Mouse (Mus musculus): ENCODE results near the gene Pard6a. TPM values are rescaled to one million over a fixed set of nuclear protein-coding genes. Genes with fewer than 3 reads are reported as not detected.

Pard6a gene
- polyA plus RNA-seq, 1 experiment from 2014 or later = 13.9 TPM

Other genes with a start within 250 kb of the Pard6a start
- gene Tppp3, start 229.6 kb upstream of the Pard6a start, polyA plus RNA-seq (2015; fragmentation: Nextera tagmentation; extraction: Ambion mirVana) = 27.5 and 39.8 TPM in 2 replicates
- gene Zdhhc1, start 204.2 kb upstream of the Pard6a start, polyA plus RNA-seq (2015; fragmentation: Nextera tagmentation; extraction: Ambion mirVana) = 23.2 and 30.7 TPM in 2 replicates
- gene Hsd11b2, start 182.4 kb upstream of the Pard6a start, polyA plus RNA-seq (2015; fragmentation: Nextera tagmentation; extraction: Ambion mirVana) = 0.15 and 0.58 TPM in 2 replicates
- gene Atp6v0d1, start 135.1 kb upstream of the Pard6a start, polyA plus RNA-seq (2015; fragmentation: Nextera tagmentation; extraction: Ambion mirVana) = 50.0 and 63.3 TPM in 2 replicates
- 27.9 and 36.5 TPM in 2 replicates for gene Ripor1, start 95.9 kb upstream of the Pard6a start, polyA plus RNA-seq (2015; fragmentation: Nextera tagmentation; extraction: Ambion mirVana)
- gene Ctcf, start 64.6 kb upstream of the Pard6a start, polyA plus RNA-seq (2015; fragmentation: Nextera tagmentation; extraction: Ambion mirVana) = 64.5 and 77.1 TPM in 2 replicates
- gene Agrp, start 63.8 kb upstream of the Pard6a start, polyA plus RNA-seq (2015; fragmentation: Nextera tagmentation; extraction: Ambion mirVana) = 0.24 and 0.29 TPM in 2 replicates
- gene Carmil2, start 14.9 kb upstream of the Pard6a start, polyA plus RNA-seq (2015; fragmentation: Nextera tagmentation; extraction: Ambion mirVana) = 0.26 and 2.4 TPM in 2 replicates
- 33.7 and 43.3 TPM in 2 replicates for gene Acd, start within 50 bp of the Pard6a start, polyA plus RNA-seq (2015; fragmentation: Nextera tagmentation; extraction: Ambion mirVana)
- not detected in 2 replicates for gene 4933405L10Rik, start 6.5 kb downstream of the Pard6a start, polyA plus RNA-seq (2015; fragmentation: Nextera tagmentation; extraction: Ambion mirVana)
- 9.8 and 12.7 TPM in 2 replicates for gene Enkd1, start 7.1 kb downstream of the Pard6a start, polyA plus RNA-seq (2015; fragmentation: Nextera tagmentation; extraction: Ambion mirVana)
- gene Gfod2, start 57.5 kb downstream of the Pard6a start, polyA plus RNA-seq (2015; fragmentation: Nextera tagmentation; extraction: Ambion mirVana) = 9.4 and 10.1 TPM in 2 replicates
- gene Ranbp10, start 126.2 kb downstream of the Pard6a start, polyA plus RNA-seq (2015; fragmentation: Nextera tagmentation; extraction: Ambion mirVana) = 8.1 and 11.0 TPM in 2 replicates
- gene Tsnaxip1, start 126.6 kb downstream of the Pard6a start, polyA plus RNA-seq (2015; fragmentation: Nextera tagmentation; extraction: Ambion mirVana) = 0.06 and 0.29 TPM in 2 replicates
- gene Cenpt, start 152.1 kb downstream of the Pard6a start, polyA plus RNA-seq (2015; fragmentation: Nextera tagmentation; extraction: Ambion mirVana) = 30.1 and 36.8 TPM in 2 replicates
- 44.7 and 52.5 TPM in 2 replicates for gene Thap11, start 154.0 kb downstream of the Pard6a start, polyA plus RNA-seq (2015; fragmentation: Nextera tagmentation; extraction: Ambion mirVana)
- gene Nutf2, start 159.4 kb downstream of the Pard6a start, polyA plus RNA-seq (2015; fragmentation: Nextera tagmentation; extraction: Ambion mirVana) = 154 and 173 TPM in 2 replicates
- 25.3 and 34.7 TPM in 2 replicates for gene Edc4, start 179.7 kb downstream of the Pard6a start, polyA plus RNA-seq (2015; fragmentation: Nextera tagmentation; extraction: Ambion mirVana)
- gene Nrn1l, start 192.4 kb downstream of the Pard6a start, polyA plus RNA-seq (2015; fragmentation: Nextera tagmentation; extraction: Ambion mirVana) = 0.73 and 0.80 TPM in 2 replicates
- 19.5 and 25.8 TPM in 2 replicates for gene Pskh1, start 199.3 kb downstream of the Pard6a start, polyA plus RNA-seq (2015; fragmentation: Nextera tagmentation; extraction: Ambion mirVana)
- gene Ctrl, start 232.7 kb downstream of the Pard6a start, polyA plus RNA-seq (2015; fragmentation: Nextera tagmentation; extraction: Ambion mirVana) = 0.84 and 0.85 TPM in 2 replicates
- 59.4 and 93.4 TPM in 2 replicates for gene Psmb10, start 237.3 kb downstream of the Pard6a start, polyA plus RNA-seq (2015; fragmentation: Nextera tagmentation; extraction: Ambion mirVana)
- gene Lcat, start 242.2 kb downstream of the Pard6a start, polyA plus RNA-seq (2015; fragmentation: Nextera tagmentation; extraction: Ambion mirVana) = 1.3 and 1.7 TPM in 2 replicates